Mouse (Mus musculus) activated CD4-positive, CD25-positive, alpha-beta regulatory T cell, adult 4 months (primary cell): ENCODE results near the gene Vps29. TPM values are rescaled to one million over a fixed set of nuclear protein-coding genes. Genes with fewer than 3 reads are reported as not detected.
"Not testable (repeated sequence)": the region's sequence is repeated elsewhere in the genome, so short reads cannot be mapped to it uniquely, and the experiment has no call there.

ENCODE experiments used
- ATAC-seq: one replicate; pipeline ENCODE4 v1.8.0; 2017
- polyA plus RNA-seq, 2 experiments: library from polyadenylated mRNA; unstranded; fragments of 100-300 nt; shearing (Covaris generic); gene quantifications; one replicate each; pipeline ENCODE4 v1.2.1; 2017

The Vps29 gene
- 100 to 1,000 TPM; 248 to 259 TPM for polyA plus RNA-seq

DNA sequence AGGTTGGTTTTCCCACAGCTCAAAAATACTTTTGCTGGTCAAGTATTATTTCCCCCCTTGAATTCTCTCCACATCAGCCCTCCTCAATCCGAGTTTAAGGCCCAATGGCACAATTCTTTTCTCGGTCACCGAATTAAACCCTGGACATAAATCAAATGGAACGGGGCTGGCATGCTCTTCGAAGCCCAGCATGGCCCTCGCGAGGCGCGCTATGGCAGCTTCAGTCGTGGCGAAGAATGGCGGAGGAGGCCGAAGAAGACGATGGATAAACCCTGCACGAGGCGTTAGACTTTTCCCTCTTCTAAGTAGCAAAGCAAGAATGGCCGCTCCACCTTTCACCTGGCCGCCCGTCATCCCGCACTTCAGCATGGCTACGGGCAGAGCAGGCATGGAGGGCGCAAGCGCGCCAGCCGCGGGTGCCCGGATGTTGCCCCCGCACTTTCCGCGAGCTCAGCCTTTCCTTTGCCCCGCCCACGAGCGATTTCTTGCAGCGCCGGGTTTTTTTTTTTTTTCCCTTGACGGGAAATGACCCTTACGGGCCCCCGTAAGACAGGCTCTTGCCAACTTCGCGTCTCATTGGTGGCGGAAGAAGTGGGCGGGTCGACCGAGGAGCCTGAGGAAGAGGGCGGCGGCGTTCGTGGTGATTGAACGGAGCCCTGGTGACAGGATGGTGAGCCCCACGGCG, at the start of gene Vps29, which contains the start of gene Rad9b:
Gene Vps29 (plus strand): TSS at position 563 of the 685 bp plus-strand sequence.
Gene Rad9b (minus strand): TSS at position 427 of the 685 bp plus-strand sequence.
- ATAC-seq, result peak; percentile 94

DNA sequence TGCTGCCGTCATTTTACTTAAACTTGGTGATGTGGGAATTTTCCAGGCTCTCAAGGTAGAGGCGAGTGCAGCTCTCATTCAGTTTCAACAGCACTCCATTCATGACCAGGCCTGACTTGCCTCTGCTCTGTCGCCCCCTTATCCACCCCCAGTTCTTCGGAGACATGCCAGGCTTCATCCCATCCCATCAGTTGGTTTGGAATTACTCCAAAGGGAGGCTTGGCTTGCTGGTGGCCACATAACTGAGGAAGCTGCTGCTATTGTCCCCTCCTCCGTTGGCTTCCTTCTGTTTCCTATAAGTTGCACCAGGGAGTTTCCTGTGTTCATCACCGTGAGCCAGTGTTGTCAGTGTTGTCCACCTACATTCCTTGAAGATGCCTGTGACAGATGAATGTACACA, 49.6 kb upstream of the Vps29 start:
- ATAC-seq, result no peak

DNA sequence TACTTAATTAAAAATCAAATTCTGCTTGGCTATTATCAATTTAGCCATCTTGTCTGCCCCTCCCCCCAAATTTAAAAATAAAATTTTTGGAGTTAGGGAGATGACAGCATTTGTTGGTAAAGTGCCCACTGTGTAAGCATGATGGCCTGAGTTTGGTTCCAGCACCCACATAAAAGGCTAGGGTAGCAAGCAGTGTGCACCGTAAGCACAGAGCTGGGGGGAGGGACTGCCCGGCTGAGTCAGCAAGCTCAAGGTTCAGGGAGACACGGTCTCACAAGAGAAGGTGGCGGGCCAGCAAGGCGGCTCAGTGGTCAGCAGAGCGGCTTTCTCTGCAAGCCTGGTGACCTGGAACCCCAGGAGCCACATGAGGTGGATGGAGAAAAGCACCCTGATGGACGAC, 48.7 kb upstream of the Vps29 start:
- ATAC-seq, result no peak

GRCm38 (mm10) chr5:122306536-122306935, 47.6 kb upstream of the Vps29 start:
- no peak for ATAC-seq

- peak; percentile 23 for ATAC-seq
Observed at GRCm38 (mm10) chr5:122310699-122311098, 43.5 kb upstream of the Vps29 start.

- ATAC-seq, result no peak
Observed at GRCm38 (mm10) chr5:122311692-122312091, 42.5 kb upstream of the Vps29 start.

- no peak for ATAC-seq
Observed at GRCm38 (mm10) chr5:122312346-122312745, 41.8 kb upstream of the Vps29 start.

- ATAC-seq, result no peak
Observed at GRCm38 (mm10) chr5:122312942-122313684, 41.1 kb upstream of the Vps29 start.

DNA sequence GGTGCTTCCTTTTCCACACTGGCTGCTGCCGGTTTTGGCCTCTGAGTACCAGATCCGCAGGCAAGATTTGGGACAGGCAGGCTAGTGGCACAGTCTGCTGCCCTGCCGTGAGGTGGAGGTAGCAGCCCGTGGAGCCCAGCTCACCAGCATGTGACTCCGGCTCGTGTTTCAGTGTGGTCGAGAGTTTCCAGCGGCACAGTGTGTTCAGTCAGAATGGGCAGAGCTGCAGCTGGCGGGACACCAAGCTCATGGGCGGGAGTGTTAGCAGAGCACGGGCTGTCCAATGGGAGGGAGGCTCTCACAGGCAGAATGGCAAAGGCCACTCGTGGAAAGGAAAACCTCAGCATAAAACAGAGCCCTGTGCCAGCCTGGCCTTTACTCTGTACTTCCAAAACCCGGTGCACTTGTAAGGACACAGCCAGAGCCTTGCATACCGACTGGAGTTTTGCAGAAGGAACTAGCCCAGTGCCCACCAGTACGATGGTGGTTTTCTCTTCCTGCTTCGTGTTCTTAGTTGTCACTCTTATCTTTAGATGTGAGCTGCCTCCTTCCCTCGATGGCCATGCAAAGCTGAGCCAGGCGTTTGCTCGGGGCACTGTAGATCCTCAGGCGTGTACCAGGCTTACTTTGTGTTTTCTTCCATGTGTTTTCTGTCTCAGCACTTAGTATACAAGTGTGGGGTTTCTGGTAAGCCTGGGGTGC, 39.1 kb upstream of the Vps29 start:
- no peak for ATAC-seq

DNA sequence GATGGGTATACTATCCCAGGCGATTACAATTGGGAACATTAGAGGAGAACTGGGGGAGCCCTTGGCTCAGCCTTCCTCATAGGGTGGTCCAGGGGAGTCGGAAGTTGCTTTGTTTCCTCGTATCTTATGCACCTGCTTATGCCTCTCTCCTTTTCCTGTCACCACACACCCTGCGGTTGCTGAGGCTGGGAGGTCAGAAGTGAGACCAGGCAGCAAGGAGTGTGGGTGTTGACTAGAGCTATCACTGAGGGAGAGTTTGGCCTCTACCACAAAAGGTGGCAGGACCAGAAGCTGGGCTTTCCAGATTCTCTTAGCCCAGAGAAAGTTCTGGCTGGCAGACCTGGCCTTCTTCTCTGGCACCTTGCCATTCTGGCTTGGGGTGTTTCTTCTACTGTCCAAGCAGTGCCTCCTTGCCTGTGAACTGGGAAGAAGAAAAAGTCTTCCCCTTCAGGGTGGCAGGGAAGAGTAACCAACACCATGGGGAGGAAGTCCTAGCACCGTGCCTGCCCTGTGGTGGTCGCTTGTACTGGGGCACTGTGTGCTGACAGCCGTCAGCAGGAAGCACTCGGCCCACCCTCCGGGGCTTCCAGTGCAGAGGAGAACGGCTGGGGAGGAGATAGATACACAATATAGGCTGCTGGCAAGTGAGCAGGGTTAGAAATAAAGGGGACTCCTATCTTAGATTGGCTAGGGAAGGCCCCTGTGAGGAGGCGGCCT, 36.7 kb upstream of the Vps29 start:
- ATAC-seq, result peak; percentile 36

DNA sequence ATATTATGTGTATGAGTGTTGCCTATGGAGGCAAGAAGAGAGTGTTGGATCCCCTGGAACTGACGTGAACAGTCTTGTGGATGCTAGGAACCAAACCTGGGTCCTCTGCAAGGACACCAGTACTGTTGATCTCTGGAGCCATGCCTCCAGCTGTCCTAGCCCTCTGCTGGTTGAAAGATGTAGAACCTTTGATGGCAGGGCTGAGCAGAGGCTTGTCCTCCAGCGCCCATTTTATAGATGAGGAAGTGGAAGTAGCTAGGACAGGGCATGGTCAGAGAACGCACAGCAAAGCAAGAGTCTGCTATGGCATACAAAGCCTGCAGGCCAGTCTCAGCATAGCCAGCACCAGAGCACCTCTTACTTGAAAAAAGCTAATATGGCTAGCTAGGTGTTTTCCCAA, 36.1 kb upstream of the Vps29 start:
- peak; percentile 77 for ATAC-seq

DNA sequence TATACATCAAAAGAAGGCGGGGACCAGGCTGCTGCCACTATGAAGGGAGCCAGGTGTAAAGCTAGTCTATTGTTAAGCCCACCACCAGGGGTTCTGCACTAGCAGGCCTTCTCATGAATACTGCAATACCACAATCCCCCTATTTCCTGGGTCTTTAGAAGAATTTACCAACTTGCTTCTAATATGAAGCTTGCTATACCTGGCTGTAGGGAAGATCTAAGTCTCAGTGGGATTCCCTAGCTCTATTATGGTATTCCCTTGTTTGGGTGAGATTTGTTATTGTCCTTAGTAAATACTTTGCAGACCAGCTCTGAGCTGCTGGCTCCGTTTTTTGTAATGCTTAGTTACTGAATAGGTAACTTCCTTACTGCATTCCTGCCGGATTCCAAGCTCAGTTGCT, 35.2 kb upstream of the Vps29 start:
- ATAC-seq, result not testable (repeated sequence)

GRCm38 (mm10) chr5:122319474-122320204, 34.5 kb upstream of the Vps29 start:
- no peak for ATAC-seq

- ATAC-seq, result no peak
Observed at GRCm38 (mm10) chr5:122320205-122320781, 33.9 kb upstream of the Vps29 start.

DNA sequence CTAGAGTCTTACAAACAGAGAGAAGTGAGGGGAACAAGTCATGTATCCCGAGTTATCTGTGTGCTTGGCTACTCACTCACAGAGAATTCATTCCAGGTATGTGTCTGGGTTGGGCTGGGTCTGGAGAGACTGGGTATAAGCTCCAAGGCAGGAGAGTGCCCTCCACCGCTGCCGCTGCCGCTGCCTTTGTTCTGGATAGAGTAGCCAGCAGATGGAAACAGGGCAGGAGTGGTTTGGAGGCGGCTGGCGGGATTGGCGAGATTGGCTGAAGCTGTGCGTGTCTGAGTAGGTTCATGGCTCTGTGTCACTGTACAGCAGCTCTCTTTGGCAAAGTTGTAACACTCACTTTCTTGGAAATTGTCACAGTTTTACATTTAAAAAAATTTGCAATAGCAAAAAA, 30.6 kb upstream of the Vps29 start:
- no peak for ATAC-seq

DNA sequence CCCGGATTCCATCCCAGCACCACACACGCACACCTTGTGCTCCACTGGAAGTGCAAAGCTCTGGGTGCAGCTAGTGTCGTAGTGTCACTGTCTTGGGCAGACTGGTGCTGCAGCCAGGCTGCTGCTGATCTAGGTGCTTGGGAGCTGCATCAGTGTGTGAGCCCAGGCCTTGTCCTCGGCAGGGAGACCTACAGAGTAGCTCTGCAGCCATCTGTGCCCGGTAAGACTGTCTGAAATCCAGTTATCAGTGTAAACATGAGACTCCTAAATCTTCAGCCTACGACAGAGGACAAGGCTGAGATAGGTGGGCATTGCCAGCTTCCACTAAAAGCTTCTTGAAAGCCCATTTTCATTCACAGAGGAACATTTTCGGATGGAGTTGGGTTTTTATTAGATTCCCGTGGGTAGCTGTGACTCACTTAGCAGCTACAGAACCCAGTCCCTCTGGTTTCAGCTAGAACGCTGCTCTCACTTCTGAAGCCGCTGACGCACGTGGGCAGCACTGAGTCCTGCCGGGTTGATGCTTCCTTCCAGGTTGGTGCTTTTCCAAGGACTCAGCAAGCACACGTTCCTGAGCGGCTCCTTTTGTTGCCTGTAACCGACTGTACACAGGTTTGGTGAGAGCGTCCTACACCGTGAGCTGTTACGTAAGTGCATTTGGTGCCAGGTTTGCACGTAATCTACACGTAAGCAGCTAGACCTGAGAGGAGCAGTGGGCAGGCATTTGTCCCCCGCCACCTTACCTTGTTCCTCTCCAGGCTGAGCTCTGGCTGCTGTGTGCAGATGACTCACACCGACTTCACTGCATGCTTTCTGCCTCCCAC, 29.3 kb upstream of the Vps29 start:
- no peak for ATAC-seq

DNA sequence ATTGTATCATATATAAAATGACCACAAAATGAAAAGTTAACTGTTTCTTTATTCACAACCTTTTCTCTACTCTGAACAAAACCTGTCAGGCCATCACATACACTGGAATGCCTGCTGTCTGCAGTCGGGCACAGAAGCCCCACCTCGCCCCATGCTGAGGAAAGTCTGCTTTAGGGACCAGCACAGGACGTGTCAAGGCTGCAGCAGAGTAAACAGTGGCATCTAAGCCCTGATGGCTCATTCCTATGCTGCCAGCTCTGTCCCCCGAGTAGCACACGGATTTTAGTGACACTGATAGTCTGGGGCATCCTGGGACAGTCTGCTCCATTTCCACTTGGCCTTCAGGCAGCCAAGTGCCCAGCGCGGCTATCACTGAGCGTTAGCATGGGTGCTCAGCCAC, 28.7 kb upstream of the Vps29 start:
- ATAC-seq, result no peak

GRCm38 (mm10) chr5:122327283-122327682, 26.9 kb upstream of the Vps29 start:
- ATAC-seq, result no peak

- ATAC-seq, result no peak
Observed at GRCm38 (mm10) chr5:122330269-122330668, 23.9 kb upstream of the Vps29 start.

GRCm38 (mm10) chr5:122334682-122335081, 19.5 kb upstream of the Vps29 start:
- ATAC-seq, result no peak
